9 mouse cellular contexts compared by ENCODE assay signal in the genomic region with DNA sequence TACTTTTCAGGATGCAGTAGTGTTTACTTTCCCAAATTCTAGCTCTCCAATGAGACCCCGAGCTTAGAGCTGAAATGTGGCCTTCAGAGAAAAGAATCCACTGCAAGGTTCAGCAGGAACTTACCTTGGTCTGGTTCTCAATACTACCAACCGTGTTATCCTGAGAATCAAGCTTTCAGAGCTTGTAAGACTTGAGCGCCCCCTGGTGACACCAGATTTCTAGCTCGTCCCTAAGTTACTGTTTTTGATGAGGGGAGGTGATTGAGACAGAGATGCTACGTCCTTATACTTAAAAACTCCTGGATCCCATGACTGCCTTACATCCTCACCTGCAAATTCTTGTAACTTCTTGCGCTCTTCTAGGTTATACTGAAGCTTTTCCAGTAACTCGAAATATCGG. TPM values are rescaled to one million over a fixed set of nuclear protein-coding genes. Genes with fewer than 3 reads are reported as not detected.
DNase-seq lines count a peak whose midpoint lies in the region; ATAC-seq lines count a peak whose summit lies in the region.
"Had no signal": no experiment of that assay in that cellular context is flagged by ENCODE, and none has a peak within 500 bp of the region (broad histone marks: within the 10 kb centered on the region; RNA-seq: fewer than 3 reads in every experiment).

No protein-coding gene starts in this region.

- no peaks in the 10 kb centered on the region for H3K36me3 ChIP-seq in forebrain, embryonic 14.5 days (ENCODE audit: control insufficient read depth, insufficient read depth, low read length)
- H3K36me3 ChIP-seq in forebrain, embryonic 15.5 days, result no peaks in the 10 kb centered on the region

- no peak overlapping the region for H3K9ac ChIP-seq in forebrain, embryonic 14.5 days (ENCODE audit: low read length)
- no peak overlapping the region for H3K9ac ChIP-seq in forebrain, embryonic 15.5 days (replicated peaks)

- H3K9me3 ChIP-seq in forebrain, embryonic 14.5 days (replicated peaks; ENCODE audit: control insufficient read depth, low read length), result no peaks in the 10 kb centered on the region
- no peaks in the 10 kb centered on the region for H3K9me3 ChIP-seq in forebrain, embryonic 15.5 days

- no peak overlapping the region for H3K4me2 ChIP-seq in forebrain, embryonic 14.5 days (ENCODE audit: low read length)
- no peak overlapping the region for H3K4me2 ChIP-seq in forebrain, embryonic 15.5 days (replicated peaks)

- ATAC-seq in forebrain, embryonic 14.5 days, result no peak
- ATAC-seq in forebrain, embryonic 15.5 days (replicated peaks), result no peak
- ATAC-seq in megakaryocyte-erythroid progenitor cell, adult 5-6 weeks (replicated peaks; ENCODE audit: low FRiP score, low TSS enrichment, poor library complexity, severe bottlenecking), result peak; percentile 75

- intact Hi-C loops in heart, postnatal 14 days (cut with DNase I), result no loop called here

- no peak overlapping the region for H3K27ac ChIP-seq in forebrain, embryonic 14.5 days (ENCODE audit: low read depth, low read length)
- no peak overlapping the region for H3K27ac ChIP-seq in forebrain, embryonic 15.5 days (replicated peaks)

- no peaks in the 10 kb centered on the region for H3K27me3 ChIP-seq in forebrain, embryonic 14.5 days (replicated peaks; ENCODE audit: control insufficient read depth, insufficient read depth, low read length)
- no peaks in the 10 kb centered on the region for H3K27me3 ChIP-seq in forebrain, embryonic 15.5 days

- no peaks in the 10 kb centered on the region for H3K4me1 ChIP-seq in forebrain, embryonic 14.5 days (ENCODE audit: control insufficient read depth, insufficient read depth, low read length)
- H3K4me1 ChIP-seq in forebrain, embryonic 15.5 days, result no peaks in the 10 kb centered on the region

- no peak overlapping the region for H3K4me3 ChIP-seq in forebrain, embryonic 14.5 days (ENCODE audit: low read depth, low read length)
- no peak overlapping the region for H3K4me3 ChIP-seq in forebrain, embryonic 15.5 days

- 13% methylated on average over 8 of the region's 8 CpGs for WGBS in forebrain, embryonic 14.5 days
- 14% methylated on average over 8 of the region's 8 CpGs for WGBS in forebrain, embryonic 15.5 days

- DNase-seq in forebrain, embryonic 14.5 days (ENCODE audit: low spot score), result peak; percentile 95
- peak; percentile 85 for DNase-seq in ZHBTc4 (ENCODE audit: low read depth, low spot score)
- peak; percentile 91 to 93 for DNase-seq in cerebellum, postnatal 36 days
- DNase-seq in heart, postnatal 14 days, result peak; percentile 77 to 85
- peak; percentile 65 to 99 for DNase-seq in layer of hippocampus, postnatal 25 days (ENCODE audit: extremely low spot score in 1 of 2, low spot score in 1 of 2)
- peak; percentile 72 to 91 for DNase-seq in spleen, postnatal 4 days (ENCODE audit: low spot score in 2 of 2)

RNA-seq across cellular contexts. Expression of a gene that starts 9.7 kb away (rescaled TPM):
- 0.05 TPM in 1 of 2 replicates, not detected in the other for polyA plus RNA-seq in forebrain, embryonic 14.5 days (2014; fragmentation: Nextera tagmentation; extraction: Ambion mirVana)
- polyA plus RNA-seq in forebrain, embryonic 15.5 days (2015; fragmentation: Nextera tagmentation; extraction: Ambion mirVana), result 0.03 TPM in 1 of 2 replicates, not detected in the other
- not detected for total RNA-seq in heart, postnatal 14 days (2021)
- under 1 TPM; 0.42 to 0.92 TPM for total RNA-seq in layer of hippocampus, postnatal 25 days (2021)
- not detected in 2 replicates for total RNA-seq in megakaryocyte-erythroid progenitor cell, adult 5-6 weeks (2014; fragmentation: Nextera tagmentation)
- not detected in 2 replicates for total RNA-seq in megakaryocyte-erythroid progenitor cell, adult 5-6 weeks (2017)
- polyA plus RNA-seq: lung, embryonic 16.5 days had no signal

RNA-seq across cellular contexts. Expression of a gene that starts 17.0 kb away (rescaled TPM):
- 174 and 205 TPM in 2 replicates for polyA plus RNA-seq in forebrain, embryonic 14.5 days (2014; fragmentation: Nextera tagmentation; extraction: Ambion mirVana)
- 311 and 322 TPM in 2 replicates for polyA plus RNA-seq in forebrain, embryonic 15.5 days (2015; fragmentation: Nextera tagmentation; extraction: Ambion mirVana)
- 100 to 1,000 TPM; 115 to 150 TPM for total RNA-seq in heart, postnatal 14 days (2021)
- 100 to 1,000 TPM; 182 to 206 TPM for total RNA-seq in layer of hippocampus, postnatal 25 days (2021)
- 98.2 and 163 TPM in 2 replicates for total RNA-seq in megakaryocyte-erythroid progenitor cell, adult 5-6 weeks (2014; fragmentation: Nextera tagmentation)
- 198 and 215 TPM in 2 replicates for total RNA-seq in megakaryocyte-erythroid progenitor cell, adult 5-6 weeks (2017)

RNA-seq across cellular contexts. Expression of a gene that starts 17.0 kb away (rescaled TPM):
- 2.0 and 3.2 TPM in 2 replicates for polyA plus RNA-seq in forebrain, embryonic 14.5 days (2014; fragmentation: Nextera tagmentation; extraction: Ambion mirVana)
- 3.8 and 4.2 TPM in 2 replicates for polyA plus RNA-seq in forebrain, embryonic 15.5 days (2015; fragmentation: Nextera tagmentation; extraction: Ambion mirVana)
- total RNA-seq in heart, postnatal 14 days (2021), result 1 to 10 TPM; 3.2 to 3.9 TPM
- total RNA-seq in layer of hippocampus, postnatal 25 days (2021), result 1 to 10 TPM; 3.4 to 5.9 TPM
- 0.44 and 3.3 TPM in 2 replicates for total RNA-seq in megakaryocyte-erythroid progenitor cell, adult 5-6 weeks (2014; fragmentation: Nextera tagmentation)
- 0.56 and 1.3 TPM in 2 replicates for total RNA-seq in megakaryocyte-erythroid progenitor cell, adult 5-6 weeks (2017)

RNA-seq across cellular contexts. Expression of a gene that starts 39.1 kb away (rescaled TPM):
- polyA plus RNA-seq in forebrain, embryonic 14.5 days (2014; fragmentation: Nextera tagmentation; extraction: Ambion mirVana), result 19.8 and 24.7 TPM in 2 replicates
- polyA plus RNA-seq in forebrain, embryonic 15.5 days (2015; fragmentation: Nextera tagmentation; extraction: Ambion mirVana), result 23.8 and 25.1 TPM in 2 replicates
- total RNA-seq in heart, postnatal 14 days (2021), result 1 to 10 TPM; 1.3 to 1.6 TPM
- 100 to 1,000 TPM; 369 to 418 TPM for total RNA-seq in layer of hippocampus, postnatal 25 days (2021)
- total RNA-seq in megakaryocyte-erythroid progenitor cell, adult 5-6 weeks (2014; fragmentation: Nextera tagmentation), result not detected in 2 replicates
- not detected in 2 replicates for total RNA-seq in megakaryocyte-erythroid progenitor cell, adult 5-6 weeks (2017)

RNA-seq across cellular contexts. Expression of a gene that starts 41.4 kb away (rescaled TPM):
- 10.1 and 11.6 TPM in 2 replicates for polyA plus RNA-seq in forebrain, embryonic 14.5 days (2014; fragmentation: Nextera tagmentation; extraction: Ambion mirVana)
- polyA plus RNA-seq in forebrain, embryonic 15.5 days (2015; fragmentation: Nextera tagmentation; extraction: Ambion mirVana), result 13.8 and 16.6 TPM in 2 replicates
- total RNA-seq in heart, postnatal 14 days (2021), result 10 to 100 TPM; 27.2 to 31.4 TPM
- 100 to 1,000 TPM in 1 of 2 experiments, 10 to 100 TPM in 1; 85.1 to 111 TPM for total RNA-seq in layer of hippocampus, postnatal 25 days (2021)
- total RNA-seq in megakaryocyte-erythroid progenitor cell, adult 5-6 weeks (2014; fragmentation: Nextera tagmentation), result 8.4 and 14.2 TPM in 2 replicates
- 8.2 and 10.1 TPM in 2 replicates for total RNA-seq in megakaryocyte-erythroid progenitor cell, adult 5-6 weeks (2017)
